Mouse (Mus musculus) lung, embryonic 15.5 days (tissue): ENCODE measurements around the gene Park7. TPM values are rescaled to one million over a fixed set of nuclear protein-coding genes. Genes with fewer than 3 reads are reported as not detected.
A peak's percentile ranks its signal among the peaks of the same experiment; 100 is the strongest.

Experiments used
- ATAC-seq: fragments of 200-750 bp; cut with Nextera tagmentation; 2 replicates; pipeline ENCODE4 v1.8.0; 2017; ENCODE audit warnings: moderate number of reproducible peaks, borderline replicate concordance; ENCODE audit not compliant: low FRiP score, low TSS enrichment; ENCODE audit errors: extremely low read depth
- H3K27ac ChIP-seq: fragments of 300-500 bp; sonication (generic); 2 replicates; pipeline ENCODE4 v1.5.1; 2015; ENCODE audit warnings: moderate library complexity, mild to moderate bottlenecking, inconsistent platforms
- H3K27me3 ChIP-seq: fragments of 300-500 bp; sonication (generic); 2 replicates; pipeline ENCODE4 v1.6.1; 2015; ENCODE audit warnings: inconsistent platforms
- H3K36me3 ChIP-seq: fragments of 300-500 bp; sonication (generic); 2 replicates; pipeline ENCODE4 v1.6.1; 2015; ENCODE audit warnings: inconsistent platforms
- H3K4me1 ChIP-seq: fragments of 300-500 bp; sonication (generic); 2 replicates; pipeline ENCODE4 v1.6.1; 2015; ENCODE audit warnings: inconsistent platforms
- H3K4me2 ChIP-seq: fragments of 300-500 bp; sonication (generic); 2 replicates; pipeline ENCODE4 v1.6.1; 2015; ENCODE audit warnings: inconsistent platforms, mild to moderate bottlenecking, moderate library complexity
- H3K4me3 ChIP-seq: fragments of 300-500 bp; sonication (generic); 2 replicates; pipeline ENCODE4 v1.5.1; 2015; ENCODE audit warnings: mild to moderate bottlenecking, inconsistent platforms
- H3K9ac ChIP-seq: fragments of 300-500 bp; sonication (generic); 2 replicates; pipeline ENCODE4 v1.6.1; 2015; ENCODE audit warnings: inconsistent platforms
- H3K9me3 ChIP-seq: fragments of 300-500 bp; sonication (generic); 2 replicates; pipeline ENCODE4 v1.6.1; 2016; ENCODE audit warnings: inconsistent platforms
- WGBS: fragments of 180-500 bp; shearing (Covaris S2); methylation state at CpG from one replicate; pipeline ENCODE4 v1.1.7; 2015; 5-methylcytosine and 5-hydroxymethylcytosine counted together
- polyA plus RNA-seq: library from polyadenylated mRNA; unstranded; fragments of >200 nt; fragmentation: Nextera tagmentation; extraction: Ambion mirVana; gene quantifications from 2 replicates; pipeline ENCODE4 v1.2.1, GENCODE M21; 2015

Park7 gene
- polyA plus RNA-seq, 1 experiment from 2014 or later: 423 TPM

- Histone ChIP-seq H3K27me3 (no peaks in the 10 kb centered on the region), H3K27ac (peak overlapping the region; percentile 83), H3K9ac (no peak overlapping the region), H3K4me3 (no peak overlapping the region), H3K4me1 (peaks cover 38% of the 10 kb centered on the region), H3K9me3 (no peaks in the 10 kb centered on the region), H3K4me2 (no peak overlapping the region), H3K36me3 (peaks cover 23% of the 10 kb centered on the region)
- ATAC-seq: peak; percentile 41; the same call in 1 of the 2 replicates
- WGBS: 63% methylated on average over 13 of the region's 13 CpGs
Measured at GRCm38 (mm10) chr4:150870963-150871391, 43.3 kb downstream of the Park7 start.

GRCm38 (mm10) chr4:150869276-150870197, 44.7 kb downstream of the Park7 start:
- 40% methylated on average over 17 of the region's 17 CpGs for WGBS
- H3K27ac ChIP-seq: peak overlapping the region; percentile 83; the same call in 1 of the 2 replicates
- H3K9ac ChIP-seq: no peak overlapping the region

GRCm38 (mm10) chr4:150868859-150869258, 45.4 kb downstream of the Park7 start:
- no peak for ATAC-seq
- Histone ChIP-seq H3K27ac (no peak overlapping the region), H3K27me3 (no peaks in the 10 kb centered on the region), H3K4me1 (peaks cover 49% of the 10 kb centered on the region), H3K4me3 (no peak overlapping the region), H3K9ac (no peak overlapping the region), H3K4me2 (no peak overlapping the region), H3K9me3 (no peaks in the 10 kb centered on the region), H3K36me3 (peaks cover 34% of the 10 kb centered on the region)
- WGBS: 73% methylated on average over 2 of the region's 2 CpGs

More at GRCm38 (mm10) chr4:150869276-150870197, 44.7 kb downstream of the Park7 start:
- H3K4me3 ChIP-seq: no peak overlapping the region
- H3K4me1 ChIP-seq: peaks cover 42% of the 10 kb centered on the region
- ATAC-seq: no peak
- peaks cover 34% of the 10 kb centered on the region for H3K36me3 ChIP-seq
- H3K27me3 ChIP-seq: no peaks in the 10 kb centered on the region
- H3K4me2 ChIP-seq: no peak overlapping the region
- H3K9me3 ChIP-seq: no peaks in the 10 kb centered on the region

GRCm38 (mm10) chr4:150868161-150868560, 46.1 kb downstream of the Park7 start:
- ATAC-seq: no peak
- Histone ChIP-seq H3K4me1 (peaks cover 53% of the 10 kb centered on the region), H3K36me3 (peaks cover 34% of the 10 kb centered on the region), H3K27me3 (no peaks in the 10 kb centered on the region), H3K27ac (no peak overlapping the region), H3K9ac (no peak overlapping the region), H3K4me3 (no peak overlapping the region), H3K4me2 (no peak overlapping the region), H3K9me3 (no peaks in the 10 kb centered on the region)
- WGBS: 61% methylated on average over 6 of the region's 6 CpGs

GRCm38 (mm10) chr4:150866494-150866893, 47.7 kb downstream of the Park7 start:
- H3K36me3 ChIP-seq: peaks cover 34% of the 10 kb centered on the region
- WGBS: 89% methylated on average over 8 of the region's 12 CpGs
- no peak for ATAC-seq

GRCm38 (mm10) chr4:150866069-150866468, 48.2 kb downstream of the Park7 start:
- Histone ChIP-seq H3K27ac (no peak overlapping the region), H3K9me3 (no peaks in the 10 kb centered on the region), H3K4me1 (peaks cover 45% of the 10 kb centered on the region), H3K4me2 (no peak overlapping the region), H3K27me3 (no peaks in the 10 kb centered on the region), H3K36me3 (peaks cover 34% of the 10 kb centered on the region), H3K9ac (no peak overlapping the region), H3K4me3 (no peak overlapping the region)
- ATAC-seq: no peak
- 86% methylated on average over 11 of the region's 11 CpGs for WGBS

More at GRCm38 (mm10) chr4:150866494-150866893, 47.7 kb downstream of the Park7 start:
- Histone ChIP-seq H3K9ac (no peak overlapping the region), H3K27ac (no peak overlapping the region), H3K27me3 (no peaks in the 10 kb centered on the region), H3K4me2 (no peak overlapping the region), H3K4me3 (no peak overlapping the region), H3K4me1 (peaks cover 46% of the 10 kb centered on the region), H3K9me3 (no peaks in the 10 kb centered on the region)

GRCm38 (mm10) chr4:150865371-150865770, 48.9 kb downstream of the Park7 start:
- peaks cover 45% of the 10 kb centered on the region for H3K4me1 ChIP-seq

GRCm38 (mm10) chr4:150862626-150863375, 51.4 kb downstream of the Park7 start:
- Histone ChIP-seq H3K9me3 (no peaks in the 10 kb centered on the region), H3K36me3 (peaks cover 32% of the 10 kb centered on the region), H3K4me1 (peaks cover 52% of the 10 kb centered on the region), H3K9ac (no peak overlapping the region), H3K27ac (no peak overlapping the region), H3K4me3 (no peak overlapping the region), H3K4me2 (no peak overlapping the region), H3K27me3 (no peaks in the 10 kb centered on the region)
- WGBS: 57% methylated on average over 8 of the region's 8 CpGs
- ATAC-seq: no peak

More at GRCm38 (mm10) chr4:150865371-150865770, 48.9 kb downstream of the Park7 start:
- Histone ChIP-seq H3K9ac (no peak overlapping the region), H3K36me3 (peaks cover 34% of the 10 kb centered on the region), H3K9me3 (no peaks in the 10 kb centered on the region), H3K27ac (no peak overlapping the region), H3K4me3 (no peak overlapping the region), H3K27me3 (no peaks in the 10 kb centered on the region), H3K4me2 (no peak overlapping the region)
- no peak for ATAC-seq

- Histone ChIP-seq H3K27ac (no peak overlapping the region), H3K27me3 (no peaks in the 10 kb centered on the region), H3K36me3 (peaks cover 15% of the 10 kb centered on the region), H3K4me2 (no peak overlapping the region), H3K9ac (no peak overlapping the region), H3K4me3 (no peak overlapping the region), H3K4me1 (peaks cover 65% of the 10 kb centered on the region), H3K9me3 (no peaks in the 10 kb centered on the region)
- WGBS: 85% methylated on average over 2 of the region's 2 CpGs
- no peak for ATAC-seq
Measured at GRCm38 (mm10) chr4:150861161-150861560, 53.1 kb downstream of the Park7 start.

- Histone ChIP-seq H3K4me2 (peak overlapping the region; percentile 0; the same call in 1 of the 2 replicates), H3K4me1 (peaks cover 65% of the 10 kb centered on the region), H3K9me3 (no peaks in the 10 kb centered on the region), H3K27me3 (no peaks in the 10 kb centered on the region), H3K27ac (0 out of 2 replicates have a peak overlapping the region, but pooled peaks have one; percentile 1), H3K9ac (no peak overlapping the region), H3K4me3 (no peak overlapping the region), H3K36me3 (peaks cover 9% of the 10 kb centered on the region; the same call in 1 of the 2 replicates)
- 51% methylated on average over 4 of the region's 4 CpGs for WGBS
- ATAC-seq: no peak
Measured at GRCm38 (mm10) chr4:150860526-150860925, 53.7 kb downstream of the Park7 start.

- peak overlapping the region; percentile 59 for H3K4me3 ChIP-seq
- H3K36me3 ChIP-seq: 0 out of 2 replicates have a peak, but pooled peaks cover 2% of the 10 kb centered on the region
- ATAC-seq: no peak; the same call in 1 of the 2 replicates
- H3K4me2 ChIP-seq: peak overlapping the region; percentile 64
- H3K9me3 ChIP-seq: no peaks in the 10 kb centered on the region
- H3K27me3 ChIP-seq: no peaks in the 10 kb centered on the region
- peak overlapping the region; percentile 95 for H3K27ac ChIP-seq
- H3K4me1 ChIP-seq: peaks cover 57% of the 10 kb centered on the region
- under 1% methylated on average over 26 of the region's 43 CpGs for WGBS
- peak overlapping the region; percentile 84 for H3K9ac ChIP-seq
Measured at GRCm38 (mm10) chr4:150855346-150855745, 58.9 kb downstream of the Park7 start.
